Mouse (Mus musculus) kidney, adult 18-20 months (tissue): ENCODE measurements around the gene Rgs7.

Experiments
- DNase-seq: peaks from one replicate; pipeline ENCODE4 v3.0.0; 2021

Rgs7 gene

GRCm38 (mm10) chr1:175299603-175300397, 192.5 kb downstream of the Rgs7 start:
- DNase-seq, result no peak

GRCm38 (mm10) chr1:175296906-175297305, 195.4 kb downstream of the Rgs7 start:
- DNase-seq, result no peak

- DNase-seq, result no peak
Measured at GRCm38 (mm10) chr1:175290072-175290471, 202.2 kb downstream of the Rgs7 start.

GRCm38 (mm10) chr1:175262341-175262740, 230.0 kb downstream of the Rgs7 start:
- DNase-seq, result no peak

GRCm38 (mm10) chr1:175259374-175259773, 232.9 kb downstream of the Rgs7 start:
- DNase-seq, result no peak

- DNase-seq, result no peak
Measured at GRCm38 (mm10) chr1:175255224-175255623, 237.1 kb downstream of the Rgs7 start.

GRCm38 (mm10) chr1:175254724-175255123, 237.6 kb downstream of the Rgs7 start:
- DNase-seq, result no peak

GRCm38 (mm10) chr1:175242135-175242534, 250.2 kb downstream of the Rgs7 start:
- DNase-seq, result no peak

GRCm38 (mm10) chr1:175240137-175240536, 252.2 kb downstream of the Rgs7 start:
- no peak for DNase-seq

- no peak for DNase-seq
Measured at GRCm38 (mm10) chr1:175221593-175222500, 270.5 kb downstream of the Rgs7 start.

- no peak for DNase-seq
Measured at GRCm38 (mm10) chr1:175219563-175219962, 272.7 kb downstream of the Rgs7 start.

GRCm38 (mm10) chr1:175207004-175207403, 285.3 kb downstream of the Rgs7 start:
- DNase-seq, result no peak

GRCm38 (mm10) chr1:175205633-175206032, 286.7 kb downstream of the Rgs7 start:
- DNase-seq, result no peak

- no peak for DNase-seq
Measured at GRCm38 (mm10) chr1:175203544-175203943, 288.8 kb downstream of the Rgs7 start.

GRCm38 (mm10) chr1:175202902-175203301, 289.4 kb downstream of the Rgs7 start:
- DNase-seq, result no peak

GRCm38 (mm10) chr1:175198881-175199280, 293.4 kb downstream of the Rgs7 start:
- DNase-seq, result no peak

GRCm38 (mm10) chr1:175195806-175196205, 296.5 kb downstream of the Rgs7 start:
- DNase-seq, result no peak

GRCm38 (mm10) chr1:175188186-175188585, 304.1 kb downstream of the Rgs7 start:
- no peak for DNase-seq

- DNase-seq, result no peak
Measured at GRCm38 (mm10) chr1:175185211-175185610, 307.1 kb downstream of the Rgs7 start.

- no peak for DNase-seq
Measured at GRCm38 (mm10) chr1:175184736-175185135, 307.6 kb downstream of the Rgs7 start.

GRCm38 (mm10) chr1:175178733-175179132, 313.6 kb downstream of the Rgs7 start:
- DNase-seq, result no peak

GRCm38 (mm10) chr1:175174918-175175675, 317.2 kb downstream of the Rgs7 start:
- no peak for DNase-seq

GRCm38 (mm10) chr1:175155469-175155868, 336.8 kb downstream of the Rgs7 start:
- DNase-seq, result no peak
